Mouse (Mus musculus): ENCODE data around the gene Cdk14. TPM values are rescaled to one million over a fixed set of nuclear protein-coding genes. Genes with fewer than 3 reads are reported as not detected.

Gene Cdk14
- polyA plus RNA-seq, 1 experiment from 2014 or later = 15.5 TPM

DNA sequence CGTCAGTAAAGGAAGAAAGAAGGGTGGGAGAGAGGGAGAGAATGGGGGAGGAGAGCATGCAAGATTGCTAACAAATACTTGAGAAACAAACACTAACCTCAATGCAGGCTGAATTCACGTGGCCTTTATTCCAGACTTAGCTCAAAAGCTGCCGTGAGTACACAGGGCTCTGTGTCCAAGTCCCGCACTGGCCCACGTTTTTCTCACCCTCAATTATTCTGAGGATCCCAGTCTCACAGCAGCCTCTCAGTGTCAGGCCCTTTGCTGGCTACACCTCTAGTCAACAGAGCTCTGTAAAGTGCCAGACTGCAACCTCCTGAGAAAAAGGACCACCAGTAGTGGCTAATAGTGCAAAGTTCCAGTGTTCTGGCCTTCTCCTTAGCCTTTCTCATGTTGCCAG is 429.9 kb downstream of the Cdk14 start:
- no peaks in the 10 kb centered on the region for H3K36me3 ChIP-seq (ENCODE audit: inconsistent target)
- 94% methylated on average over 5 of the region's 5 CpGs for WGBS (ENCODE audit: missing documents)
- no peaks in the 10 kb centered on the region for H3K79me2 ChIP-seq (ENCODE audit: inconsistent target)
- H3K27ac ChIP-seq = no peak overlapping the region
- no peak overlapping the region for H3K4me3 ChIP-seq (ENCODE audit: inconsistent target)

DNA sequence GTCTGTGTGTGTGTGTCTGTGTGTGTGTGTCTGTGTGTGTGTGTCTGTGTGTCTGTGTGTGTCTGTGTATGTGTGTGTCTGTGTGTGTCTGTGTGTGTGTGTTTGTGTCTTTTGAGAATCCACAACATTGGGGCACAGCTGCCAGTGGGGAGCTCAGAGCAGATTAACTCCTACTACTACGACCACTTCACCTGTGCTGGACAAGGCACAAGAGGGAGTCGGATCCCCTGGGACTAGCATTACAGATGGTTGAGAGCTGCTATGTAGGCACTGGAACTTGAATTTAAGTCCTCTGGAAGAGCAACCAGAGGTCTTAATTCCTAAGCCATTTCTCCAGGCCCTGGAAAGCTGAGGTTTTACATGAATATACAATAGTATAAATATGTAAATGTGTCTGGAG is 433.9 kb downstream of the Cdk14 start:
- 100% methylated on average over 2 of the region's 2 CpGs for WGBS (ENCODE audit: missing documents)
- H3K36me3 ChIP-seq (ENCODE audit: inconsistent target) = no peaks in the 10 kb centered on the region
- no peaks in the 10 kb centered on the region for H3K79me2 ChIP-seq (ENCODE audit: inconsistent target)
- H3K27ac ChIP-seq = no peak overlapping the region
- H3K4me3 ChIP-seq (ENCODE audit: inconsistent target) = no peak overlapping the region

- Histone ChIP-seq H3K36me3 (ENCODE audit: inconsistent target) (no peaks in the 10 kb centered on the region), H3K4me3 (ENCODE audit: inconsistent target) (no peak overlapping the region), H3K27ac (no peak overlapping the region), H3K79me2 (ENCODE audit: inconsistent target) (no peaks in the 10 kb centered on the region)
- WGBS (ENCODE audit: missing documents) = 76% methylated on average over 4 of the region's 4 CpGs
These were observed 440.6 kb downstream of the Cdk14 start for GRCm38 (mm10) chr5:4979551-4979950.

- 91% methylated on average over 1 of the region's 1 CpGs for WGBS (ENCODE audit: missing documents)
- Histone ChIP-seq H3K79me2 (ENCODE audit: inconsistent target) (no peaks in the 10 kb centered on the region), H3K27ac (no peak overlapping the region), H3K36me3 (ENCODE audit: inconsistent target) (no peaks in the 10 kb centered on the region), H3K4me3 (ENCODE audit: inconsistent target) (no peak overlapping the region)
These were observed 446.7 kb downstream of the Cdk14 start for GRCm38 (mm10) chr5:4973408-4973807.

DNA sequence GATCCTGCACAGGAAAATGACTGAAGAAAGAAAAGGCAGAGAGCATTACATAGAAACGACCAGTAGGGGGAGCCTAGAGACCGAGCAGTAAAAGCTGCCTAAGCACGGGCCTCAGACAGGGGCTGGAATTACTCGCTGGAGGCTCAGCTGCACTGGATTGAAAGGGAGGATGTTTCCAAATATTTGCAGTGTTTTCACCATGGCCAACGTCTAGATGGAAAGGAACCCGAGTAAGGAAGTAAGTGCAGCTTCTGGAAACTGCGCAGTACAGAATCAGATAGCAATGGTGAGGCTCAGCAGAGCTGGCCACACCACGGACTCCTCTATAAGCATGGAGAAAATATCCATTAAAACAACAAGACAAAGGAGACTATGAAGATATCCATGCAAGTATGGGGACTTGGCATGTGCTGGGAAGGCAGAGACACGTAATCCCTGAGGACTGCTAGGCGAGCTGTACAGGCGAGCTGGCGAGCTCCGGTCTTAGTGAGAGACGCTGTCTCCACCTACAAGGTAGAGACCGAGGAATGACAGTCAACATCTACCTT is 458.0 kb downstream of the Cdk14 start:
- H3K79me2 ChIP-seq (ENCODE audit: inconsistent target) = no peaks in the 10 kb centered on the region
- H3K27ac ChIP-seq = no peak overlapping the region
- no peak overlapping the region for H3K4me3 ChIP-seq (ENCODE audit: inconsistent target)
- no peaks in the 10 kb centered on the region for H3K36me3 ChIP-seq (ENCODE audit: inconsistent target)
- WGBS (ENCODE audit: missing documents) = 59% methylated on average over 15 of the region's 15 CpGs

- Histone ChIP-seq H3K4me3 (ENCODE audit: inconsistent target) (no peak overlapping the region), H3K27ac (no peak overlapping the region), H3K36me3 (ENCODE audit: inconsistent target) (no peaks in the 10 kb centered on the region), H3K79me2 (ENCODE audit: inconsistent target) (no peaks in the 10 kb centered on the region)
- 100% methylated on average over 1 of the region's 1 CpGs for WGBS (ENCODE audit: missing documents)
These were observed 458.5 kb downstream of the Cdk14 start for GRCm38 (mm10) chr5:4961636-4962035.

DNA sequence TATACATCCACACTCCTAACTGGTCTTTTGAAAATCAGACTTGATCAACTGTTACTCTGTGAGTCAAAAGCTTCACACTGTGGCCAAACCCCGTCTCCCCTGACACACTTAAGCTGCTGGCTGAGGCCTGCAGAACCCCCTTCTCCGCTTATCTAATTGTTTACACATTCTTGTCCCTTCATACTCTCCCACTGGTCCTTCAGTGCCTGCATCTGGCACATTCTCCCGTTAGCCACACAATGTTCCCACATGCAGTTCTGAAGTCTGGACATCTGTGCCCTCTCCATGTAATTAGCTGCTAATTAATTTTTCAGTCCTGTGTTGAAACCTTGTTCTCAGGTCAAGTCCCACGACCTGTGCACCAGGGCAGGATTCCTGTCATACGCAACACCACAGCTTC is 460.7 kb downstream of the Cdk14 start:
- no peak overlapping the region for H3K27ac ChIP-seq
- 88% methylated on average over 5 of the region's 5 CpGs for WGBS (ENCODE audit: missing documents)
- H3K79me2 ChIP-seq (ENCODE audit: inconsistent target) = no peaks in the 10 kb centered on the region
- no peak overlapping the region for H3K4me3 ChIP-seq (ENCODE audit: inconsistent target)
- H3K36me3 ChIP-seq (ENCODE audit: inconsistent target) = no peaks in the 10 kb centered on the region

DNA sequence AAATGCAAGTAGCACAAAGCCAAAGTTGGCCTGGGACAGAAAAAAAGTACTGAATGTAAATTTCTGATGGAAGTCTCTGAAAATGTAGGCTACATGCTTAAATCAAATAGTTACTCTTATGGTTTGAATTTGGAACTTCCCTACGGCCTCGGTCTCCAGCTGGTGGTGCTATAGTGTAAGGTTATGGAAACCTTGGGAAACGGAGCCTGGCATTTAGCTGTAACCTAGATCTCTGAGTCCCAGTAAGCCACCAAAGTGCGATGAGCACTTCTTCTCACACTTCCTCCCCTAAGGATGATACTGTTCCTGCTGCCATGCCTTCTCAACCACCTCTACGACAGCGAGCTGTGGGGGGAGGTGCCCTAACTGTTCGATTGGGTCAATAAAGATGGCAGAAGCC is 464.1 kb downstream of the Cdk14 start:
- 89% methylated on average over 7 of the region's 7 CpGs for WGBS (ENCODE audit: missing documents)
- no peaks in the 10 kb centered on the region for H3K36me3 ChIP-seq (ENCODE audit: inconsistent target)
- no peak overlapping the region for H3K4me3 ChIP-seq (ENCODE audit: inconsistent target)
- H3K79me2 ChIP-seq (ENCODE audit: inconsistent target) = no peaks in the 10 kb centered on the region
- H3K27ac ChIP-seq = no peak overlapping the region

GRCm38 (mm10) chr5:4955392-4955791 is 464.7 kb downstream of the Cdk14 start:
- Histone ChIP-seq H3K79me2 (ENCODE audit: inconsistent target) (no peaks in the 10 kb centered on the region), H3K4me3 (ENCODE audit: inconsistent target) (no peak overlapping the region), H3K36me3 (ENCODE audit: inconsistent target) (no peaks in the 10 kb centered on the region), H3K27ac (no peak overlapping the region)
- 89% methylated on average over 2 of the region's 2 CpGs for WGBS (ENCODE audit: missing documents)

GRCm38 (mm10) chr5:4949433-4949832 is 470.7 kb downstream of the Cdk14 start:
- Histone ChIP-seq H3K36me3 (ENCODE audit: inconsistent target) (no peaks in the 10 kb centered on the region), H3K79me2 (ENCODE audit: inconsistent target) (no peaks in the 10 kb centered on the region), H3K27ac (no peak overlapping the region), H3K4me3 (ENCODE audit: inconsistent target) (no peak overlapping the region)
- 81% methylated on average over 7 of the region's 7 CpGs for WGBS (ENCODE audit: missing documents)

- H3K4me3 ChIP-seq (ENCODE audit: inconsistent target) = no peak overlapping the region
- H3K27ac ChIP-seq = no peak overlapping the region
- H3K36me3 ChIP-seq (ENCODE audit: inconsistent target) = no peaks in the 10 kb centered on the region
- 95% methylated on average over 3 of the region's 3 CpGs for WGBS (ENCODE audit: missing documents)
- no peaks in the 10 kb centered on the region for H3K79me2 ChIP-seq (ENCODE audit: inconsistent target)
These were observed 471.8 kb downstream of the Cdk14 start for GRCm38 (mm10) chr5:4948090-4948954.

DNA sequence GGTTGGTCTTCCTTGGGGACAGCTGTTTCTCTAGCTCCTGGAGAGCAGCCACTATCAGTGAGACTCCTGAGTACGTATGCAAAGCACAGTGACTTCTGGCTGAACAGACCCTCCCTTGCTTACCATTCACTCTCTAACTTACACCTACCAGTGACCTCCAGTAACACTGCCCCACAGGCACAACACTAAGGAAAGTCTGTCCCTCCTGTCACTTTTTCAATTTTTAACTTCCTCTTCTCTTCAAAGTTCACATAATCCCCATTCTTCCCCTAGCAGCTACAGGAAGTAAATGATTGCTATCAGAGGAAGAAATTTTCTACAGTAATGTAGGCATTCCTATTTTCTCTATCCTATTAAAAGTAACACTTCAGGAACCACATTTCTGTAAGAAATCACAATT is 485.0 kb downstream of the Cdk14 start:
- H3K27ac ChIP-seq = no peak overlapping the region
- no peak overlapping the region for H3K4me3 ChIP-seq (ENCODE audit: inconsistent target)
- no peaks in the 10 kb centered on the region for H3K79me2 ChIP-seq (ENCODE audit: inconsistent target)
- H3K36me3 ChIP-seq (ENCODE audit: inconsistent target) = no peaks in the 10 kb centered on the region
- 33% methylated on average over 1 of the region's 1 CpGs for WGBS (ENCODE audit: missing documents)

- no peak overlapping the region for H3K27ac ChIP-seq
- WGBS (ENCODE audit: missing documents) = 84% methylated on average over 6 of the region's 6 CpGs
- H3K36me3 ChIP-seq (ENCODE audit: inconsistent target) = no peaks in the 10 kb centered on the region
- H3K79me2 ChIP-seq (ENCODE audit: inconsistent target) = no peaks in the 10 kb centered on the region
- H3K4me3 ChIP-seq (ENCODE audit: inconsistent target) = no peak overlapping the region
These were observed 485.6 kb downstream of the Cdk14 start for GRCm38 (mm10) chr5:4934491-4934890.

GRCm38 (mm10) chr5:4931539-4932143 is 488.5 kb downstream of the Cdk14 start:
- 74% methylated on average over 8 of the region's 8 CpGs for WGBS (ENCODE audit: missing documents)
- H3K27ac ChIP-seq = no peak overlapping the region
- H3K79me2 ChIP-seq (ENCODE audit: inconsistent target) = no peaks in the 10 kb centered on the region
- H3K36me3 ChIP-seq (ENCODE audit: inconsistent target) = no peaks in the 10 kb centered on the region
- no peak overlapping the region for H3K4me3 ChIP-seq (ENCODE audit: inconsistent target)

DNA sequence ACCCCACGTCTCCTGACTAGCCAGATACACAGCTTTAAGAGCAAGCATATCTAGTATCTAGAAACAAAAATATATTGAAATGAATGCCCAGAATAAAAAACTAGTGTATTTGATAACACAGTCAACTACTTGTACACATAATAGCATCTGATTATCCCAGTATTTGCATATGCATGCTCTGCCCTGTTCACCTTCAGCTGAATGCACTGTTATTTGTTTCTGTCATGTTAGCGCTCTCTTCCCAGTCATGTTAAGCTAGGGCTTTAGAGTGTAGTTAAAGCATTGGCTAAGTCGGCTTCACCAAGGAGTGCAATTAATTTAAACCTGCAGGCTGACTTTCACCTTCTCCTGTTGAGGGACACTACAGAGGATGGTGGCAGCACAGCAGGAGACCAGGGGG is 490.5 kb downstream of the Cdk14 start:
- Histone ChIP-seq H3K4me3 (ENCODE audit: inconsistent target) (no peak overlapping the region), H3K36me3 (ENCODE audit: inconsistent target) (no peaks in the 10 kb centered on the region), H3K27ac (no peak overlapping the region), H3K79me2 (ENCODE audit: inconsistent target) (no peaks in the 10 kb centered on the region)
- 100% methylated on average over 3 of the region's 3 CpGs for WGBS (ENCODE audit: missing documents)
